ENCODE assay signal across 8 mouse cellular contexts in the genomic region with DNA sequence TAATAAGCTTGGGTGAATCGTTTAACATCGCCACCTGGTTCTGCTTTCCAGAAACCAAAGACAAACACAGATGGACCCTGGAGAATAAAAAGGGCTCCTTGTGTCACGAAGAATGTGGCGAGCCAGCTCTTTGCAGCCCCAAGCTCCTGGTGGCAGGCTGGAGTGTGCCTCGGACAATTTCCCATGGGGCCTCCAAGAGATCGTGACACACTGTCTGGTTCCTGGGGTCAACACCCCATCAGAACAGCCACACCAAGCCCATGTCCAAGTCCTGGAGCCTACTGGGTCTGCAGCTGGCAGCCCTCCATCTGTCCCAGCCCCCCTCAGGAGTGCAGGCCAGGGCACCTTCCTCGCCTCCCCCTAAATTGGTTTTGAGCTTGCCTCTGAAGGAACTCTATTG. TPM values are rescaled to one million over a fixed set of nuclear protein-coding genes. Genes with fewer than 3 reads are reported as not detected.
DNase-seq lines count a peak whose midpoint lies in the region; ATAC-seq lines count a peak whose summit lies in the region.

No protein-coding gene starts in this region.

- H3K9me3 ChIP-seq in hindbrain, embryonic 16.5 days (ENCODE audit: control insufficient read depth, low read length) = no peaks in the 10 kb centered on the region

- DNase-seq in frontal cortex, adult 2 months (ENCODE audit: extremely low spot score in 1 of 2, low spot score in 1 of 2) = no peak
- DNase-seq in urinary bladder, postnatal 14 days (ENCODE audit: low spot score) = peak; percentile 20
- no peak for DNase-seq in urinary bladder, adult 18-20 months (ENCODE audit: low spot score in 2 of 2)
- no peak for DNase-seq in Muller cell, postnatal 12 days (ENCODE audit: inconsistent ontology term)
- no peak for DNase-seq in gastrocnemius, postnatal 4 days (ENCODE audit: low spot score in 2 of 2)

- no peaks in the 10 kb centered on the region for H3K27me3 ChIP-seq in hindbrain, embryonic 16.5 days (replicated peaks; ENCODE audit: control insufficient read depth, insufficient read depth, low read length)

- H3K27ac ChIP-seq in hindbrain, embryonic 16.5 days (ENCODE audit: low read depth, low read length) = peak overlapping the region; percentile 87

- peak overlapping the region; percentile 79 for H3K4me2 ChIP-seq in hindbrain, embryonic 16.5 days (ENCODE audit: low read length)

- H3K4me3 ChIP-seq in hindbrain, embryonic 16.5 days (ENCODE audit: low read length) = peak overlapping the region; percentile 66

- 18% methylated on average over 7 of the region's 7 CpGs for WGBS in hindbrain, embryonic 16.5 days

- H3K9ac ChIP-seq in hindbrain, embryonic 16.5 days (ENCODE audit: low read depth, low read length) = peak overlapping the region; percentile 88

- no peaks in the 10 kb centered on the region for H3K36me3 ChIP-seq in hindbrain, embryonic 16.5 days (ENCODE audit: control insufficient read depth, insufficient read depth, low read length)

- peak; percentile 1; the same call in 1 of the 2 replicates for ATAC-seq in frontal cortex, adult (ENCODE audit: low TSS enrichment)
- no peak for ATAC-seq in hindbrain, embryonic 16.5 days
- ATAC-seq in megakaryocyte, adult 5-6 weeks (ENCODE audit: poor library complexity, severe bottlenecking) = peak; percentile 3

- H3K4me1 ChIP-seq in hindbrain, embryonic 16.5 days (ENCODE audit: control insufficient read depth, insufficient read depth, low read depth, low read length) = peaks cover 18% of the 10 kb centered on the region

RNA-seq across cellular contexts. Expression of a gene that starts 0.5 kb away (rescaled TPM):
- 12.1 and 12.7 TPM in 2 replicates for polyA plus RNA-seq in frontal cortex, adult 2 months (2012; rRNA removed)
- polyA plus RNA-seq in hindbrain, embryonic 16.5 days (2015; fragmentation: Nextera tagmentation; extraction: Ambion mirVana) = 11.4 and 13.4 TPM in 2 replicates
- total RNA-seq in megakaryocyte, adult 5-6 weeks (2015) = 2.2 and 2.6 TPM in 2 replicates
- total RNA-seq in megakaryocyte, adult 5-6 weeks (2017) = 2.9 and 4.3 TPM in 2 replicates
- total RNA-seq in gastrocnemius, postnatal 4 days (2021) = 1 to 10 TPM; 6.4 to 7.8 TPM
